Mouse (Mus musculus) E14TG2a.4 (cell line): ENCODE measurements at regions not wholly inside any gene's neighbourhood (a gene's known extent, or its start where the extent isn't known, plus 50 kb on each side); places are given as distances from the start of the nearest gene placed in this dataset.

ENCODE experiments used
- CTCF ChIP-seq: conservative IDR thresholded peaks from 2 replicates; pipeline ENCODE4 v1.5.1; 2014; ENCODE audit warnings: low read length
- NANOG ChIP-seq: IDR thresholded peaks from 2 replicates; pipeline ENCODE4 v1.6.1; 2014; ENCODE audit warnings: borderline replicate concordance, low read length, mixed read lengths
- POU5F1 ChIP-seq: IDR thresholded peaks from 2 replicates; pipeline ENCODE4 v1.6.1; 2014; ENCODE audit warnings: low read length, borderline replicate concordance

DNA sequence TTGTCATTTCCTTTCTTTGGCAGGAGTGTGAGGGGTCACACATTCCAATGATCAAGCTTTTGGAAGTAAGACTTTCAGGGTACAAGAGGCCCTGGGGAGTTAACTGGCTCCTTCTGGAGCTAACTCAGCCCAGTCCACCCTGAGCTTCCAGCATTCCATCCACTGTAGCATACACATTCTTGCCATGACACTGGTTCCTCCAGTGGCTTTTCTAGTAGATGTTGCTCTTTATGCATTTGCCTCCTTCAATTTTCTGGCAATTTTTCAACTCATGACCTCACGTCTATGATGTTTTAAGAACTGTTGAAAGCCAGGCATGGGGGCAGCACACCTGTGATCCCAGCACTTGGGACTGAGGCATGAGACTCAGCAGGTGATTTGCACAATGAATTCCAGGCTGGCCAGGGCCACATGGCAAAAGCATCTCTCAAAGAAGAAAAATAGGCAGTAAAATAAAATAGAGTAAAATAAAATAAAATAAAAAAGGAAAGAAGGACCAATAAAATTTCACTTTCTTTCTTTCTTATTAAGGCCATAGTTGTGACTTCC lies 113.0 kb downstream of the Plk2 start:
- TF ChIP-seq CTCF: no peak
- TF ChIP-seq NANOG: no peak
- no peak for TF ChIP-seq POU5F1
